Mouse (Mus musculus): Measurements from ENCODE around the gene Mdga2. TPM values are rescaled to one million over a fixed set of nuclear protein-coding genes. Genes with fewer than 3 reads are reported as not detected.

Gene Mdga2
- polyA plus RNA-seq, 1 experiment: not detected

- Histone ChIP-seq H3K4me3 (ENCODE audit: insufficient read depth, poor library complexity, severe bottlenecking) (no peak overlapping the region), H3K36me3 (ENCODE audit: control insufficient read depth, insufficient read depth) (no peaks in the 10 kb centered on the region), H3ac (ENCODE audit: control insufficient read depth, insufficient read length, low read depth) (no peak overlapping the region), H3K79me2 (ENCODE audit: control insufficient read depth, insufficient read depth) (no peaks in the 10 kb centered on the region), H3K27me3 (ENCODE audit: control insufficient read depth, insufficient read depth, insufficient read length) (no peaks in the 10 kb centered on the region), H3K79me3 (ENCODE audit: low read depth) (no peaks in the 10 kb centered on the region)
- TF ChIP-seq USF1 (IDR thresholded peaks at IDR 0.05; ENCODE audit: low read depth): no peak
- no peak for TF ChIP-seq MYOG (IDR thresholded peaks at IDR 0.05; ENCODE audit: control insufficient read depth, extremely low read depth, insufficient read length)
- TF ChIP-seq FOSL1 (IDR thresholded peaks at IDR 0.05; ENCODE audit: insufficient read depth, low read length, poor library complexity, severe bottlenecking): no peak
- no peak for TF ChIP-seq CEBPB (IDR thresholded peaks at IDR 0.05; ENCODE audit: low read depth)
- no peak for TF ChIP-seq MYOD1 (IDR thresholded peaks at IDR 0.05; ENCODE audit: control insufficient read depth, insufficient read length, low read depth)
- no peak for TF ChIP-seq CTCF (IDR thresholded peaks at IDR 0.05; ENCODE audit: control insufficient read depth, insufficient read depth, insufficient read length)
- TF ChIP-seq MAX (IDR thresholded peaks at IDR 0.05): no peak
Observed at GRCm38 (mm10) chr12:67041865-67042264, 180.5 kb downstream of the Mdga2 start.

- TF ChIP-seq CTCF (IDR thresholded peaks at IDR 0.05; ENCODE audit: control insufficient read depth, insufficient read depth, insufficient read length): no peak
- TF ChIP-seq CEBPB (IDR thresholded peaks at IDR 0.05; ENCODE audit: low read depth): no peak
- TF ChIP-seq MYOD1 (IDR thresholded peaks at IDR 0.05; ENCODE audit: control insufficient read depth, insufficient read length, low read depth): no peak
- TF ChIP-seq MAX (IDR thresholded peaks at IDR 0.05): no peak
- TF ChIP-seq FOSL1 (IDR thresholded peaks at IDR 0.05; ENCODE audit: insufficient read depth, low read length, poor library complexity, severe bottlenecking): no peak
- no peak overlapping the region for H3K4me3 ChIP-seq (ENCODE audit: insufficient read depth, poor library complexity, severe bottlenecking)
- H3ac ChIP-seq (ENCODE audit: control insufficient read depth, insufficient read length, low read depth): no peak overlapping the region
- H3K79me2 ChIP-seq (ENCODE audit: control insufficient read depth, insufficient read depth): no peaks in the 10 kb centered on the region
- H3K27me3 ChIP-seq (ENCODE audit: control insufficient read depth, insufficient read depth, insufficient read length): no peaks in the 10 kb centered on the region
- no peaks in the 10 kb centered on the region for H3K36me3 ChIP-seq (ENCODE audit: control insufficient read depth, insufficient read depth)
- H3K79me3 ChIP-seq (ENCODE audit: low read depth): no peaks in the 10 kb centered on the region
Observed at GRCm38 (mm10) chr12:67035509-67036261, 186.7 kb downstream of the Mdga2 start.

GRCm38 (mm10) chr12:67017192-67017591, 205.2 kb downstream of the Mdga2 start:
- H3ac ChIP-seq (ENCODE audit: control insufficient read depth, insufficient read length, low read depth): no peak overlapping the region
- H3K79me3 ChIP-seq (ENCODE audit: low read depth): no peaks in the 10 kb centered on the region
- H3K4me3 ChIP-seq (ENCODE audit: insufficient read depth, poor library complexity, severe bottlenecking): no peak overlapping the region
- no peaks in the 10 kb centered on the region for H3K79me2 ChIP-seq (ENCODE audit: control insufficient read depth, insufficient read depth)
- TF ChIP-seq MAX (IDR thresholded peaks at IDR 0.05) (no peak), FOSL1 (IDR thresholded peaks at IDR 0.05; ENCODE audit: insufficient read depth, low read length, poor library complexity, severe bottlenecking) (no peak), USF1 (IDR thresholded peaks at IDR 0.05; ENCODE audit: low read depth) (no peak), CEBPB (IDR thresholded peaks at IDR 0.05; ENCODE audit: low read depth) (no peak), MYOD1 (IDR thresholded peaks at IDR 0.05; ENCODE audit: control insufficient read depth, insufficient read length, low read depth) (no peak), CTCF (IDR thresholded peaks at IDR 0.05; ENCODE audit: control insufficient read depth, insufficient read depth, insufficient read length) (no peak), MYOG (IDR thresholded peaks at IDR 0.05; ENCODE audit: control insufficient read depth, extremely low read depth, insufficient read length) (no peak)
- H3K27me3 ChIP-seq (ENCODE audit: control insufficient read depth, insufficient read depth, insufficient read length): no peaks in the 10 kb centered on the region
- H3K36me3 ChIP-seq (ENCODE audit: control insufficient read depth, insufficient read depth): no peaks in the 10 kb centered on the region

GRCm38 (mm10) chr12:67011368-67011767, 211.0 kb downstream of the Mdga2 start:
- no peaks in the 10 kb centered on the region for H3K27me3 ChIP-seq (ENCODE audit: control insufficient read depth, insufficient read depth, insufficient read length)
- H3ac ChIP-seq (ENCODE audit: control insufficient read depth, insufficient read length, low read depth): no peak overlapping the region
- TF ChIP-seq MYOG (IDR thresholded peaks at IDR 0.05; ENCODE audit: control insufficient read depth, extremely low read depth, insufficient read length) (no peak), FOSL1 (IDR thresholded peaks at IDR 0.05; ENCODE audit: insufficient read depth, low read length, poor library complexity, severe bottlenecking) (no peak), MYOD1 (IDR thresholded peaks at IDR 0.05; ENCODE audit: control insufficient read depth, insufficient read length, low read depth) (no peak), CTCF (IDR thresholded peaks at IDR 0.05; ENCODE audit: control insufficient read depth, insufficient read depth, insufficient read length) (no peak), MAX (IDR thresholded peaks at IDR 0.05) (no peak), USF1 (IDR thresholded peaks at IDR 0.05; ENCODE audit: low read depth) (no peak), CEBPB (IDR thresholded peaks at IDR 0.05; ENCODE audit: low read depth) (no peak)
- H3K4me3 ChIP-seq (ENCODE audit: insufficient read depth, poor library complexity, severe bottlenecking): no peak overlapping the region
- no peaks in the 10 kb centered on the region for H3K36me3 ChIP-seq (ENCODE audit: control insufficient read depth, insufficient read depth)
- no peaks in the 10 kb centered on the region for H3K79me2 ChIP-seq (ENCODE audit: control insufficient read depth, insufficient read depth)
- H3K79me3 ChIP-seq (ENCODE audit: low read depth): no peaks in the 10 kb centered on the region

- H3K27me3 ChIP-seq (ENCODE audit: control insufficient read depth, insufficient read depth, insufficient read length): no peaks in the 10 kb centered on the region
- H3K36me3 ChIP-seq (ENCODE audit: control insufficient read depth, insufficient read depth): no peaks in the 10 kb centered on the region
- no peaks in the 10 kb centered on the region for H3K79me2 ChIP-seq (ENCODE audit: control insufficient read depth, insufficient read depth)
- TF ChIP-seq CEBPB (IDR thresholded peaks at IDR 0.05; ENCODE audit: low read depth) (no peak), USF1 (IDR thresholded peaks at IDR 0.05; ENCODE audit: low read depth) (no peak), CTCF (IDR thresholded peaks at IDR 0.05; ENCODE audit: control insufficient read depth, insufficient read depth, insufficient read length) (no peak), MYOD1 (IDR thresholded peaks at IDR 0.05; ENCODE audit: control insufficient read depth, insufficient read length, low read depth) (no peak), FOSL1 (IDR thresholded peaks at IDR 0.05; ENCODE audit: insufficient read depth, low read length, poor library complexity, severe bottlenecking) (no peak), MYOG (IDR thresholded peaks at IDR 0.05; ENCODE audit: control insufficient read depth, extremely low read depth, insufficient read length) (no peak), MAX (IDR thresholded peaks at IDR 0.05) (no peak)
- no peaks in the 10 kb centered on the region for H3K79me3 ChIP-seq (ENCODE audit: low read depth)
- H3K4me3 ChIP-seq (ENCODE audit: insufficient read depth, poor library complexity, severe bottlenecking): no peak overlapping the region
- no peak overlapping the region for H3ac ChIP-seq (ENCODE audit: control insufficient read depth, insufficient read length, low read depth)
Observed at GRCm38 (mm10) chr12:67010318-67010717, 212.0 kb downstream of the Mdga2 start.
